ENCODE assay signal across 19 mouse cellular contexts in the genomic region with DNA sequence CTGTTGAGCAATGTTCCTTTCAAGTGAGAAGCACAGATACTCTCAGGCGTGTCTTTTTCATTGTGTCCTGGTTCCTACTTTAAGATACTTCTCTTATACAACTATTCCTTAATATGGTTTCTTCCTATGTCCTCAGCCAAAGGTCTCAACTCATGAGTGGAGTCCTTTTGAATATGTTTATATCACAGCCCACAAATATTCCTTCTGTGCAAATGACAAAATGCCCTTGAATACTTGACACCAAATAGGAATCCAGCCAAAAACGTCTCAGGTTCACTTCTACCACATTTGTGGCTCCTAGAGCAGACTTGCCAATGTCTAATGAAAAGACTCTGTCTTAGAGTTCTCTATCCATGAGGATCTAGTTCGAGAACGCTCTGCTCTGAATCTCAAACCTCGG. TPM values are rescaled to one million over a fixed set of nuclear protein-coding genes. Genes with fewer than 3 reads are reported as not detected.
DNase-seq lines count a peak whose midpoint lies in the region; ATAC-seq and TF ChIP-seq lines count a peak whose summit lies in the region.
"Had no signal": no experiment of that assay in that cellular context is flagged by ENCODE, and none has a peak within 500 bp of the region (broad histone marks: within the 10 kb centered on the region; RNA-seq: fewer than 3 reads in every experiment).

No protein-coding gene starts in this region.

- no peak overlapping the region for H3K27ac ChIP-seq in heart, embryonic 11.5 days (ENCODE audit: low read depth, low read length)
- H3K27ac ChIP-seq in limb, embryonic 14.5 days (replicated peaks; ENCODE audit: low read depth, low read length), result no peak overlapping the region
- no peak overlapping the region for H3K27ac ChIP-seq in limb, embryonic 10.5 days
- no peak overlapping the region for H3K27ac ChIP-seq in intestine, embryonic 16.5 days (ENCODE audit: low read length)
- H3K27ac ChIP-seq: embryonic facial prominence, embryonic 12.5 days; limb, embryonic 12.5 days; liver, embryonic 13.5 days; midbrain, embryonic 12.5 days had no signal

- DNase-seq in adrenal gland, adult 2 months, result peak; percentile 7
- DNase-seq in adrenal gland, adult 8-10 months, result no peak
- peak; percentile 4 to 7 for DNase-seq in heart, adult 9 months (ENCODE audit: low spot score in 2 of 2)
- DNase-seq in limb, embryonic 14.5 days (ENCODE audit: low spot score), result peak; percentile 33
- DNase-seq in limb, embryonic 10.5 days (ENCODE audit: low spot score), result no peak
- DNase-seq in brain, embryonic 14.5 days (ENCODE audit: low read depth), result peak; percentile 19
- DNase-seq: cerebellum, adult 9-11 months; liver, embryonic 13.5 days; retina, postnatal 1 day; thymus, adult 2 months had no signal

- H3K4me1 ChIP-seq in heart, embryonic 11.5 days (ENCODE audit: control insufficient read depth, insufficient read depth, low read length), result 0 out of 2 replicates have a peak, but pooled peaks cover 3% of the 10 kb centered on the region
- H3K4me1 ChIP-seq in limb, embryonic 14.5 days (ENCODE audit: control insufficient read depth, insufficient read depth, low read length), result no peaks in the 10 kb centered on the region
- no peaks in the 10 kb centered on the region for H3K4me1 ChIP-seq in limb, embryonic 10.5 days
- no peaks in the 10 kb centered on the region for H3K4me1 ChIP-seq in intestine, embryonic 16.5 days (ENCODE audit: control insufficient read depth, insufficient read depth, low read length)
- H3K4me1 ChIP-seq: embryonic facial prominence, embryonic 12.5 days; limb, embryonic 12.5 days; liver, embryonic 13.5 days; midbrain, embryonic 12.5 days had no signal

- H3K4me2 ChIP-seq in heart, embryonic 11.5 days, result no peak overlapping the region
- no peak overlapping the region for H3K4me2 ChIP-seq in limb, embryonic 14.5 days (replicated peaks; ENCODE audit: low read depth, low read length, severe bottlenecking)
- no peak overlapping the region for H3K4me2 ChIP-seq in intestine, embryonic 16.5 days (ENCODE audit: low read depth, low read length)
- H3K4me2 ChIP-seq: embryonic facial prominence, embryonic 12.5 days; limb, embryonic 12.5 days; liver, embryonic 13.5 days; midbrain, embryonic 12.5 days had no signal

- H3K27me3 ChIP-seq in heart, embryonic 11.5 days (ENCODE audit: control insufficient read depth, insufficient read depth, low read length), result no peaks in the 10 kb centered on the region
- no peaks in the 10 kb centered on the region for H3K27me3 ChIP-seq in limb, embryonic 14.5 days (ENCODE audit: control insufficient read depth, insufficient read depth, low read length)
- H3K27me3 ChIP-seq in limb, embryonic 10.5 days (ENCODE audit: low read depth, poor library complexity, severe bottlenecking), result no peaks in the 10 kb centered on the region
- H3K27me3 ChIP-seq in intestine, embryonic 16.5 days (replicated peaks; ENCODE audit: control insufficient read depth, insufficient read depth, low read length), result no peaks in the 10 kb centered on the region
- H3K27me3 ChIP-seq: embryonic facial prominence, embryonic 12.5 days; limb, embryonic 12.5 days; liver, embryonic 13.5 days; midbrain, embryonic 12.5 days had no signal

- no peaks in the 10 kb centered on the region for H3K9me3 ChIP-seq in heart, embryonic 11.5 days (replicated peaks; ENCODE audit: control insufficient read depth, low read length)
- no peaks in the 10 kb centered on the region for H3K9me3 ChIP-seq in limb, embryonic 14.5 days (ENCODE audit: control insufficient read depth, low read length)
- no peaks in the 10 kb centered on the region for H3K9me3 ChIP-seq in limb, embryonic 10.5 days (replicated peaks)
- no peaks in the 10 kb centered on the region for H3K9me3 ChIP-seq in intestine, embryonic 16.5 days (ENCODE audit: control insufficient read depth, low read length)
- H3K9me3 ChIP-seq: embryonic facial prominence, embryonic 12.5 days; limb, embryonic 12.5 days; liver, embryonic 13.5 days; midbrain, embryonic 12.5 days had no signal

- no peak overlapping the region for H3K4me3 ChIP-seq in heart, embryonic 11.5 days (ENCODE audit: low read depth, low read length)
- H3K4me3 ChIP-seq in limb, embryonic 14.5 days (replicated peaks; ENCODE audit: low read length), result no peak overlapping the region
- H3K4me3 ChIP-seq in limb, embryonic 10.5 days, result no peak overlapping the region
- no peak overlapping the region for H3K4me3 ChIP-seq in intestine, embryonic 16.5 days (ENCODE audit: low read length)
- H3K4me3 ChIP-seq: embryonic facial prominence, embryonic 12.5 days; limb, embryonic 12.5 days; liver, embryonic 13.5 days; midbrain, embryonic 12.5 days had no signal

- no peaks in the 10 kb centered on the region for H3K36me3 ChIP-seq in heart, embryonic 11.5 days (ENCODE audit: control insufficient read depth, insufficient read depth, low read length)
- no peaks in the 10 kb centered on the region for H3K36me3 ChIP-seq in limb, embryonic 14.5 days (ENCODE audit: control insufficient read depth, insufficient read depth, low read length)
- no peaks in the 10 kb centered on the region for H3K36me3 ChIP-seq in limb, embryonic 10.5 days
- H3K36me3 ChIP-seq in intestine, embryonic 16.5 days (ENCODE audit: control insufficient read depth, insufficient read depth, low read length), result no peaks in the 10 kb centered on the region
- H3K36me3 ChIP-seq: embryonic facial prominence, embryonic 12.5 days; limb, embryonic 12.5 days; liver, embryonic 13.5 days; midbrain, embryonic 12.5 days had no signal

- 76% methylated on average over 5 of the region's 5 CpGs for WGBS in heart, embryonic 11.5 days (ENCODE audit: insufficient replicate concordance)
- WGBS in limb, embryonic 14.5 days, result 76% methylated on average over 5 of the region's 5 CpGs
- WGBS in limb, embryonic 10.5 days, result 84% methylated on average over 5 of the region's 5 CpGs
- WGBS in intestine, embryonic 16.5 days, result 75% methylated on average over 5 of the region's 5 CpGs

- TF ChIP-seq POLR2A in limb, embryonic 14.5 days (IDR thresholded peaks at IDR 0.05; ENCODE audit: borderline replicate concordance, extremely low read depth, insufficient read depth, insufficient read length), result no peak
- TF ChIP-seq POLR2A in brain, embryonic 14.5 days (IDR thresholded peaks at IDR 0.05; ENCODE audit: borderline replicate concordance, extremely low read depth, insufficient read depth, insufficient read length, poor library complexity, severe bottlenecking), result no peak

- no peak for TF ChIP-seq CTCF in brain, embryonic 14.5 days (IDR thresholded peaks at IDR 0.05; ENCODE audit: borderline replicate concordance, extremely low read depth, insufficient read depth, insufficient read length)

- H3K9ac ChIP-seq in heart, embryonic 11.5 days (ENCODE audit: low read depth, low read length), result no peak overlapping the region
- H3K9ac ChIP-seq in limb, embryonic 14.5 days (ENCODE audit: low read depth, low read length, severe bottlenecking), result no peak overlapping the region
- no peak overlapping the region for H3K9ac ChIP-seq in intestine, embryonic 16.5 days (ENCODE audit: low read depth, low read length)
- H3K9ac ChIP-seq: embryonic facial prominence, embryonic 12.5 days; limb, embryonic 12.5 days; liver, embryonic 13.5 days; midbrain, embryonic 12.5 days had no signal

- ATAC-seq in heart, embryonic 11.5 days (replicated peaks; ENCODE audit: insufficient number of reproducible peaks, low FRiP score, low TSS enrichment), result no peak
- ATAC-seq in limb, embryonic 14.5 days (ENCODE audit: low FRiP score, low read depth), result no peak
- no peak for ATAC-seq in intestine, embryonic 16.5 days
- ATAC-seq: activated CD4-positive, CD25-positive, alpha-beta regulatory T cell, adult 4 months; CD4-positive, CD25-positive, alpha-beta regulatory T cell, adult 4 months; hindbrain, embryonic 16.5 days; intestine, postnatal 0 days had no signal

RNA-seq across cellular contexts. Expression of a gene that starts 21.7 kb away (rescaled TPM):
- 10 to 100 TPM; 23.8 to 58.6 TPM for total RNA-seq in adrenal gland, adult 2 months (2021)
- 14.3 and 23.3 TPM in 2 replicates for polyA plus RNA-seq in adrenal gland, adult 2 months (2012; rRNA removed)
- total RNA-seq in adrenal gland, adult 8-10 months (2022), result 10 to 100 TPM; 40.6 to 83.3 (median 62.7) TPM
- 126 and 130 TPM in 2 replicates for polyA plus RNA-seq in heart, embryonic 11.5 days (2014; fragmentation: Nextera tagmentation; extraction: Ambion mirVana)
- 50.0 and 59.3 TPM in 2 replicates for polyA plus RNA-seq in limb, embryonic 14.5 days (2012; rRNA removed)
- polyA plus RNA-seq in limb, embryonic 14.5 days (2014; fragmentation: Nextera tagmentation; extraction: Ambion mirVana), result 137 and 158 TPM in 2 replicates
- 13.2 and 17.5 TPM in 2 replicates for polyA plus RNA-seq in limb, embryonic 10.5 days (2016; fragmentation: Nextera tagmentation; extraction: Ambion mirVana)
- polyA plus RNA-seq in brain, embryonic 14.5 days (2012; rRNA removed), result 19.4 and 22.5 TPM in 2 replicates
- polyA plus RNA-seq in intestine, embryonic 16.5 days (2015; fragmentation: Nextera tagmentation; extraction: Ambion mirVana), result 26.3 and 30.6 TPM in 2 replicates

Comparison
In these comparisons a context has a peak if more than half of its experiments do, and no peak if none do; other contexts are left out.
1. DNase-seq: peak in adrenal gland, adult 2 months (single experiment), heart, adult 9 months (2 of 2), limb, embryonic 14.5 days (single experiment) and brain, embryonic 14.5 days (single experiment); none in adrenal gland, adult 8-10 months (single experiment) and limb, embryonic 10.5 days (single experiment).